Mouse (Mus musculus) intestine, postnatal 0 days (tissue): ENCODE measurements around the gene Cep68. TPM values are rescaled to one million over a fixed set of nuclear protein-coding genes. Genes with fewer than 3 reads are reported as not detected.
A peak's percentile ranks its signal among the peaks of the same experiment; 100 is the strongest.

Source experiments
- ATAC-seq: fragments of 200-750 bp; cut with Nextera tagmentation; 2 replicates; pipeline ENCODE4 v1.8.0; 2017; ENCODE audit warnings: mild to moderate bottlenecking, moderate TSS enrichment, moderate library complexity
- H3K27ac ChIP-seq: fragments of 300-500 bp; sonication (generic); 2 replicates; pipeline ENCODE4 v1.5.1; 2014; ENCODE audit warnings: mild to moderate bottlenecking, low read depth, low read length, moderate library complexity
- H3K27me3 ChIP-seq: fragments of 300-500 bp; sonication (generic); replicated peaks from 2 replicates; pipeline ENCODE4 v1.6.1; 2014; ENCODE audit warnings: low read length, mixed read lengths; ENCODE audit not compliant: control insufficient read depth, insufficient read depth
- H3K36me3 ChIP-seq: fragments of 300-500 bp; sonication (generic); 2 replicates; pipeline ENCODE4 v1.6.1; 2014; ENCODE audit warnings: mild to moderate bottlenecking, moderate library complexity; ENCODE audit not compliant: control insufficient read depth, insufficient read depth
- H3K4me1 ChIP-seq: fragments of 300-500 bp; sonication (generic); replicated peaks from 2 replicates; pipeline ENCODE4 v1.6.1; 2014; ENCODE audit warnings: antibody characterized with exemption, low read length, mixed read lengths; ENCODE audit not compliant: control insufficient read depth, insufficient read depth
- H3K4me2 ChIP-seq: fragments of 300-500 bp; sonication (generic); replicated peaks from 2 replicates; pipeline ENCODE4 v1.6.1; 2014; ENCODE audit warnings: low read depth, mild to moderate bottlenecking, moderate library complexity
- H3K4me3 ChIP-seq: fragments of 300-500 bp; sonication (generic); 2 replicates; pipeline ENCODE4 v1.5.1; 2014; ENCODE audit warnings: low read depth, low read length
- H3K9ac ChIP-seq: fragments of 300-500 bp; sonication (generic); 2 replicates; pipeline ENCODE4 v1.6.1; 2014; ENCODE audit warnings: mild to moderate bottlenecking, low read depth, low read length
- H3K9me3 ChIP-seq: fragments of 300-500 bp; sonication (generic); 2 replicates; pipeline ENCODE4 v1.6.1; 2016; ENCODE audit warnings: mixed run types; ENCODE audit not compliant: control insufficient read depth
- CTCF ChIP-seq: sonication (generic); IDR thresholded peaks from 2 replicates; pipeline ENCODE4 v1.5.1; 2016; ENCODE audit warnings: low read depth, mild to moderate bottlenecking, control low read depth, antibody characterized with exemption, moderate library complexity
- WGBS: fragments of 180-500 bp; shearing (Covaris S2); extraction: QIAGEN DNeasy Blood & Tissue Kit; methylation state at CpG from one replicate; pipeline ENCODE4 v1.1.7; 2014; 5-methylcytosine and 5-hydroxymethylcytosine counted together
- polyA plus RNA-seq: library from polyadenylated mRNA; unstranded; fragments of >200 nt; fragmentation: Nextera tagmentation; extraction: Ambion mirVana; gene quantifications from 2 replicates; pipeline ENCODE4 v1.2.1, GENCODE M21; 2015

Gene Cep68
- polyA plus RNA-seq, 1 experiment from 2014 or later: 6.3 TPM

DNA sequence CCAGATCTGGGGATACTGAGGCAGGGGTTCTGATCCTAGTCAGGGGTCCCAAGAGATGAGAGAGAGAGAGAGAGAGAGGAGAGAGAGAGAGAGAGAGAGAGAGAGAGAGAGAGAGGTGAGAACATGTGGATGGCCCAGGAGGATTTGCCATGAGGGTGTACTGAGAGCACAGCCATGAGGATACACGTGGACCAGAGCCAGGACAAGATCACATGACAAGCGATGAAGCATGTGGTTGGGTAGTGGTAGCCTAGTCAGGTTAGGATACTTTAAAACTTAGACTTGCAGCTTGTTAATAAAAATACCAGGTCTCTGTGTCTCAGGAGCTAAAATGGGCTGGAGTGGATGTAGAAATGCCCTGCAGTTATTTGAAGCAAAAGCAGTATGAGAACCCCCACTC, 26.7 kb upstream of the Cep68 start:
- Histone ChIP-seq H3K36me3 (no peaks in the 10 kb centered on the region), H3K27me3 (no peaks in the 10 kb centered on the region), H3K9ac (no peak overlapping the region), H3K4me2 (no peak overlapping the region), H3K4me3 (no peak overlapping the region), H3K4me1 (no peaks in the 10 kb centered on the region), H3K27ac (no peak overlapping the region), H3K9me3 (no peaks in the 10 kb centered on the region)
- WGBS: 76% methylated on average over 2 of the region's 2 CpGs
- no peak for TF ChIP-seq CTCF
- no peak for ATAC-seq

- no peaks in the 10 kb centered on the region for H3K4me1 ChIP-seq
- H3K9me3 ChIP-seq: no peaks in the 10 kb centered on the region
- no peaks in the 10 kb centered on the region for H3K27me3 ChIP-seq
- H3K9ac ChIP-seq: no peak overlapping the region
- ATAC-seq: no peak
- no peak for TF ChIP-seq CTCF
- H3K4me3 ChIP-seq: no peak overlapping the region
- WGBS: 81% methylated on average over 6 of the region's 6 CpGs
- H3K36me3 ChIP-seq: no peaks in the 10 kb centered on the region
- no peak overlapping the region for H3K27ac ChIP-seq
- H3K4me2 ChIP-seq: no peak overlapping the region
Measured at GRCm38 (mm10) chr11:20269885-20270284, 20.7 kb upstream of the Cep68 start.

DNA sequence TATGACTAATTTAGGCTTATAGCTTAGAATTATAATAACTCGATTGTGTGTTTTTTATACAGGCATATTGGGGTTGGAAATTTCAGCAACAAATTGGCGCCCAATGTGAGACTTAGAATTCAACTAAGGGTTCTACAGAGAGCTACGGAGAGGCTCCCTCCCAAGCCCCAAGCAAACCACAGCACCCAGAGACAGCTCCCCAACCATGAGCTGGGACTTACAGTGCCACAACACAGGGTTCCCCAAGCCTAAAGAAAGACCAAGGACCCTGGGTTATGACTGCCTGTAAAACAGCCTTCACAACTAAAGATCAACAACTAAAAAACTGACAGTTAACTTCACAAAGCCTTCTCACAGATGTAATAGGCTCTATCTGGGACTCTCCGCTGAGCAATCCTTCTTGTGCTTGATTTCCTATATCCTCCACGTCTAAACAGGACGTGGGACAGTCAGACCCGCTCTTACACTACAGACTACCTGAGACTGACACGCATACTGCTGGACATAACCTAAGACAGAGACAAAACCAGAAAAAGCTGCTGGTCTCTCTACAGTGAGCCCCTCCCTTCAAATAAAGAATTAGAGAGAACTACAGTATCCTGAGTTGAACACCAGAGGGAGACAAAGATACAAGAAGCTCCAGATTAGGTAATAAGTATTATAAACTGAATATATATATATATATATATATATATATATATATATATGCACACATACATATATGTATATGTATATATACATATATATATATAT, 13.6 kb upstream of the Cep68 start:
- no peaks in the 10 kb centered on the region for H3K36me3 ChIP-seq
- H3K4me3 ChIP-seq: no peak overlapping the region
- H3K4me2 ChIP-seq: no peak overlapping the region
- no peaks in the 10 kb centered on the region for H3K27me3 ChIP-seq
- H3K4me1 ChIP-seq: no peaks in the 10 kb centered on the region
- H3K9me3 ChIP-seq: no peaks in the 10 kb centered on the region
- no peak overlapping the region for H3K27ac ChIP-seq
- H3K9ac ChIP-seq: no peak overlapping the region
- no peak for ATAC-seq
- WGBS: 58% methylated on average over 8 of the region's 8 CpGs
- peak; percentile 64 for TF ChIP-seq CTCF

DNA sequence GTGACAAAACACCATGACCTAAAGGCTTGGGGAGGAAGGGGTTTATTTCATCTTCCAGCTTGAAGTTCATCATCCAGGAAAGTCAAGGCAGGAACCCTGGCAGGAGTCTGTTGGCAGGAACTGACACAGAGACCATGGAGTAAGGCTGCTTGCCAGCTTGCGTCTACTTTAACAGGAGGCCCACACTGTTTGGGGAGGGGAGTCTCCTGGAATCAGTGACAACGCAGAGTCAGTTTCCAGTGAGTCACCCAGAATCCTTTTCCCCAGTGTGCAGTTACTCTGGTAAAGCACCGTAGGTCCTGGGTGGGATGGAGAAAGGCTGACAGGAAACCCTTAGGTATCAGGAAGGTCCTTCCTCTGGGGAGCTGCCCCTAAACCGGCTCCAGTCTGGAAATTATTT, 5.6 kb upstream of the Cep68 start:
- Histone ChIP-seq H3K4me2 (no peak overlapping the region), H3K27me3 (no peaks in the 10 kb centered on the region), H3K27ac (no peak overlapping the region), H3K4me1 (no peaks in the 10 kb centered on the region), H3K36me3 (no peaks in the 10 kb centered on the region), H3K9ac (no peak overlapping the region), H3K4me3 (no peak overlapping the region), H3K9me3 (no peaks in the 10 kb centered on the region)
- TF ChIP-seq CTCF: no peak
- ATAC-seq: no peak
- WGBS: 77% methylated on average over 4 of the region's 4 CpGs

DNA sequence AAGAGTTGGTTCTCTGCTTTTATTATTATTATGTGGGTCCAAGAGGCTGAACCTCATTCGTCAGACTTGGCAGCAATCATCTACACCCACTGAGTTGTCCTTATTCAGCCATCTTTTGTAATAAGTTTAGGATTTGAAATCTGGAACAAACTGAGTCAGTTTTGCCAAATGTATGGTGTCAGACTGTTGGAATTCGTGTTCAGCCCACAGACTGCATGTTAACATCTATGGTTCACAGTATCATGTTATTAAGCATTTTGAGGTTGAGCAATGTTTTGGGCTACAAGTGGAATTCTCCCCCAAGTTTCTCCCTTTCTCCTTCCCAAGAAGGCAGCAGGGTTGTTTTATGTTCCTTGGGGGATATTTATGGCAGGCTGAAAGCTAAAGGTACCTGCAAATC, 3.9 kb upstream of the Cep68 start:
- TF ChIP-seq CTCF: no peak
- no peak for ATAC-seq
- H3K9ac ChIP-seq: no peak overlapping the region
- no peak overlapping the region for H3K27ac ChIP-seq
- 69% methylated on average over 2 of the region's 2 CpGs for whole genome bisulfite sequencing
- H3K36me3 ChIP-seq: no peaks in the 10 kb centered on the region
- H3K27me3 ChIP-seq: no peaks in the 10 kb centered on the region
- H3K9me3 ChIP-seq: no peaks in the 10 kb centered on the region
- no peak overlapping the region for H3K4me2 ChIP-seq
- H3K4me1 ChIP-seq: 0 out of 2 replicates have a peak, but pooled peaks cover under 1% of the 10 kb centered on the region
- H3K4me3 ChIP-seq: no peak overlapping the region

GRCm38 (mm10) chr11:20250476-20251178, 1.4 kb upstream of the Cep68 start:
- H3K4me1 ChIP-seq: 0 out of 2 replicates have a peak, but pooled peaks cover 2% of the 10 kb centered on the region
- H3K4me2 ChIP-seq: no peak overlapping the region
- H3K4me3 ChIP-seq: no peak overlapping the region
- H3K9ac ChIP-seq: no peak overlapping the region
- H3K27ac ChIP-seq: no peak overlapping the region
- ATAC-seq: no peak
- no peaks in the 10 kb centered on the region for H3K27me3 ChIP-seq
- no peaks in the 10 kb centered on the region for H3K36me3 ChIP-seq
- 84% methylated on average over 6 of the region's 6 CpGs for WGBS
- H3K9me3 ChIP-seq: no peaks in the 10 kb centered on the region
- TF ChIP-seq CTCF: no peak
